Mouse (Mus musculus) heart, embryonic 16.5 days (tissue): ENCODE results near the gene Snapin. TPM values are rescaled to one million over a fixed set of nuclear protein-coding genes. Genes with fewer than 3 reads are reported as not detected.

Experiments
- ATAC-seq: fragments of 200-750 bp; cut with Nextera tagmentation; replicated peaks from 2 replicates; pipeline ENCODE4 v1.8.0; 2017; ENCODE audit warnings: moderate number of reproducible peaks; ENCODE audit not compliant: insufficient read depth, low FRiP score; ENCODE audit errors: extremely low read depth
- H3K27ac ChIP-seq: fragments of 300-500 bp; sonication (generic); 2 replicates; pipeline ENCODE4 v1.5.1; 2014; ENCODE audit warnings: mild to moderate bottlenecking, low read length, control low read depth, moderate library complexity
- H3K27me3 ChIP-seq: fragments of 300-500 bp; sonication (generic); 2 replicates; pipeline ENCODE4 v1.6.1; 2014; ENCODE audit warnings: low read length, mixed read lengths; ENCODE audit not compliant: control insufficient read depth, insufficient read depth
- H3K36me3 ChIP-seq: fragments of 300-500 bp; sonication (generic); 2 replicates; pipeline ENCODE4 v1.6.1; 2014; ENCODE audit not compliant: control insufficient read depth, insufficient read depth
- H3K4me1 ChIP-seq: fragments of 300-500 bp; sonication (generic); 2 replicates; pipeline ENCODE4 v1.6.1; 2014; ENCODE audit warnings: low read length, mixed read lengths; ENCODE audit not compliant: control insufficient read depth, insufficient read depth
- H3K4me2 ChIP-seq: fragments of 300-500 bp; sonication (generic); 2 replicates; pipeline ENCODE4 v1.6.1; 2014; ENCODE audit warnings: low read depth, mild to moderate bottlenecking, control low read depth, low read length
- H3K4me3 ChIP-seq: fragments of 300-500 bp; sonication (generic); 2 replicates; pipeline ENCODE4 v1.5.1; 2014; ENCODE audit warnings: mild to moderate bottlenecking, control low read depth, low read length
- H3K9ac ChIP-seq: fragments of 300-500 bp; sonication (generic); 2 replicates; pipeline ENCODE4 v1.6.1; 2014; ENCODE audit warnings: low read length, control low read depth
- H3K9me3 ChIP-seq: fragments of 300-500 bp; sonication (generic); replicated peaks from 2 replicates; pipeline ENCODE4 v1.6.1; 2016; ENCODE audit warnings: low read length; ENCODE audit not compliant: control insufficient read depth
- WGBS: fragments of 180-500 bp; shearing (Covaris S2); extraction: QIAGEN DNeasy Blood & Tissue Kit; methylation state at CpG from one replicate; pipeline ENCODE4 v1.1.7; 2014; 5-methylcytosine and 5-hydroxymethylcytosine counted together
- polyA plus RNA-seq: library from polyadenylated mRNA; unstranded; fragments of >200 nt; fragmentation: Nextera tagmentation; extraction: Ambion mirVana; gene quantifications from 2 replicates; pipeline ENCODE4 v1.2.1, GENCODE M21; 2015

Gene Snapin
- polyA plus RNA-seq, 1 experiment from 2014 or later: 88.9 TPM

GRCm38 (mm10) chr3:90465686-90466310 is 25.0 kb downstream of the Snapin start, which contains the start of gene Npr1:
Npr1 (minus strand) TSS chr3:90465866.
- peak within 1 kb of the TSS; percentile 20; the same call in 1 of the 2 replicates for H3K27ac ChIP-seq
- no peaks in the 10 kb centered on the region for H3K36me3 ChIP-seq
- peaks cover 19% of the 10 kb centered on the region for H3K27me3 ChIP-seq
- H3K9me3 ChIP-seq: 0 out of 2 replicates have a peak, but pooled peaks cover 3% of the 10 kb centered on the region
- peak; percentile 31 for ATAC-seq
- peak within 1 kb of the TSS; percentile 63 for H3K4me3 ChIP-seq
- 0 out of 2 replicates have a peak, but pooled peaks cover 3% of the 10 kb centered on the region for H3K4me1 ChIP-seq
- peak within 1 kb of the TSS; percentile 80 for H3K9ac ChIP-seq
- H3K4me2 ChIP-seq: peak within 1 kb of the TSS; percentile 68
- WGBS: under 1% methylated on average over 41 of the region's 49 CpGs

- peak overlapping the region; percentile 63 for H3K4me3 ChIP-seq
- H3K4me1 ChIP-seq: 0 out of 2 replicates have a peak, but pooled peaks cover 3% of the 10 kb centered on the region
- 1% methylated on average over 75 of the region's 75 CpGs for WGBS
- H3K9me3 ChIP-seq: 0 out of 2 replicates have a peak, but pooled peaks cover 3% of the 10 kb centered on the region
- no peaks in the 10 kb centered on the region for H3K36me3 ChIP-seq
- peaks cover 19% of the 10 kb centered on the region for H3K27me3 ChIP-seq
- peak overlapping the region; percentile 20; the same call in 1 of the 2 replicates for H3K27ac ChIP-seq
- peak overlapping the region; percentile 68 for H3K4me2 ChIP-seq
- H3K9ac ChIP-seq: peak overlapping the region; percentile 80
- peak; percentile 24; the same call in 1 of the 2 replicates for ATAC-seq
Observed at GRCm38 (mm10) chr3:90465081-90465685, 25.6 kb downstream of the Snapin start.

GRCm38 (mm10) chr3:90464552-90465080 is 26.2 kb downstream of the Snapin start:
- Histone ChIP-seq H3K4me2 (peak overlapping the region; percentile 68), H3K4me3 (peak overlapping the region; percentile 63), H3K27ac (no peak overlapping the region; the same call in 1 of the 2 replicates), H3K9me3 (0 out of 2 replicates have a peak, but pooled peaks cover 3% of the 10 kb centered on the region), H3K9ac (peak overlapping the region; percentile 80), H3K4me1 (0 out of 2 replicates have a peak, but pooled peaks cover 3% of the 10 kb centered on the region), H3K36me3 (no peaks in the 10 kb centered on the region), H3K27me3 (peaks cover 19% of the 10 kb centered on the region)
- 0 out of 2 replicates have a peak, but pooled peaks have one; percentile 17 for ATAC-seq
- 13% methylated on average over 37 of the region's 37 CpGs for WGBS

- Histone ChIP-seq H3K4me2 (peak overlapping the region; percentile 68; the same call in 1 of the 2 replicates), H3K36me3 (no peaks in the 10 kb centered on the region), H3K4me3 (no peak overlapping the region), H3K4me1 (0 out of 2 replicates have a peak, but pooled peaks cover 3% of the 10 kb centered on the region), H3K9ac (no peak overlapping the region; the same call in 1 of the 2 replicates), H3K9me3 (0 out of 2 replicates have a peak, but pooled peaks cover 2% of the 10 kb centered on the region), H3K27me3 (peaks cover 19% of the 10 kb centered on the region), H3K27ac (no peak overlapping the region)
- ATAC-seq: no peak
- 31% methylated on average over 7 of the region's 7 CpGs for WGBS
Observed at GRCm38 (mm10) chr3:90462579-90462978, 28.3 kb downstream of the Snapin start.

- H3K27ac ChIP-seq: no peak overlapping the region
- 0 out of 2 replicates have a peak, but pooled peaks cover 3% of the 10 kb centered on the region for H3K4me1 ChIP-seq
- H3K4me3 ChIP-seq: no peak overlapping the region
- 79% methylated on average over 3 of the region's 3 CpGs for WGBS
- H3K9me3 ChIP-seq: no peaks in the 10 kb centered on the region
- H3K4me2 ChIP-seq: no peak overlapping the region
- peaks cover 19% of the 10 kb centered on the region for H3K27me3 ChIP-seq
- no peak overlapping the region for H3K9ac ChIP-seq
- no peak for ATAC-seq
- H3K36me3 ChIP-seq: no peaks in the 10 kb centered on the region
Observed at GRCm38 (mm10) chr3:90461935-90462334, 28.9 kb downstream of the Snapin start.

- H3K27me3 ChIP-seq: peaks cover 17% of the 10 kb centered on the region
- H3K4me1 ChIP-seq: 0 out of 2 replicates have a peak, but pooled peaks cover 3% of the 10 kb centered on the region
- H3K36me3 ChIP-seq: no peaks in the 10 kb centered on the region
- H3K27ac ChIP-seq: no peak overlapping the region
- H3K9me3 ChIP-seq: no peaks in the 10 kb centered on the region
- no peak overlapping the region for H3K9ac ChIP-seq
- no peak overlapping the region for H3K4me2 ChIP-seq
- WGBS: 64% methylated on average over 5 of the region's 5 CpGs
- H3K4me3 ChIP-seq: no peak overlapping the region
- no peak for ATAC-seq
Observed at GRCm38 (mm10) chr3:90460315-90460714, 30.5 kb downstream of the Snapin start.

GRCm38 (mm10) chr3:90459727-90460126 is 31.1 kb downstream of the Snapin start:
- H3K4me3 ChIP-seq: no peak overlapping the region
- peaks cover 14% of the 10 kb centered on the region for H3K27me3 ChIP-seq
- no peak overlapping the region for H3K4me2 ChIP-seq
- no peak overlapping the region for H3K27ac ChIP-seq
- H3K36me3 ChIP-seq: no peaks in the 10 kb centered on the region
- no peak for ATAC-seq
- H3K9ac ChIP-seq: no peak overlapping the region
- 75% methylated on average over 9 of the region's 9 CpGs for WGBS
- no peaks in the 10 kb centered on the region for H3K9me3 ChIP-seq
- no peaks in the 10 kb centered on the region for H3K4me1 ChIP-seq

GRCm38 (mm10) chr3:90454931-90455330 is 35.9 kb downstream of the Snapin start:
- no peaks in the 10 kb centered on the region; the same call in 1 of the 2 replicates for H3K27me3 ChIP-seq
- no peak overlapping the region for H3K4me2 ChIP-seq
- no peaks in the 10 kb centered on the region for H3K9me3 ChIP-seq
- ATAC-seq: no peak
- H3K27ac ChIP-seq: no peak overlapping the region
- H3K4me3 ChIP-seq: no peak overlapping the region
- H3K36me3 ChIP-seq: no peaks in the 10 kb centered on the region
- WGBS: 86% methylated on average over 14 of the region's 14 CpGs
- peaks cover 3% of the 10 kb centered on the region; the same call in 1 of the 2 replicates for H3K4me1 ChIP-seq
- no peak overlapping the region for H3K9ac ChIP-seq
